16 mouse cellular contexts compared by ENCODE assay signal in the genomic region with DNA sequence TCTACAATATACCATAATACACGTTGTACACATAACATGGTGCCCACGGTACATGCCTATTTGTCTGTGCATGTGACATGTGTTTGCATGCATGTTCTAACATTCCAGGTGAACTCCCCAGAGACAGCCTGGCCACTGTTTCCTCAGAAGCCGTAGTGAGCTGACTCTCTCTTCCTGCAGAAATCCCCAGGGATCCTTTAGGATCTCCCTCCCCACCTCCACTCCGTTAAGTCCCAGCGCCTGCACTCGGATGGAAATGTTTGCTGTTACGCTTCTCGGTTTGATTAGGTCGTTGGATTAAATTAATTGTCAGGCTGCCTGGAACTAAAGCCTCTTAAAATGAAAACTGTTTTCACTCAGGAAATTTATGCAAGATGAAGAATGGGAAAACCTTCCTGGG. TPM values are rescaled to one million over a fixed set of nuclear protein-coding genes. Genes with fewer than 3 reads are reported as not detected.
A peak's percentile ranks its signal among the peaks of the same experiment; 100 is the strongest.
DNase-seq lines count a peak whose midpoint lies in the region; ATAC-seq lines count a peak whose summit lies in the region.
"Had no signal": no experiment of that assay in that cellular context is flagged by ENCODE, and none has a peak within 500 bp of the region (broad histone marks: within the 10 kb centered on the region; RNA-seq: fewer than 3 reads in every experiment).

No protein-coding gene starts in this region.

- H3K9me3 ChIP-seq in kidney, embryonic 15.5 days (replicated peaks): no peaks in the 10 kb centered on the region
- no peaks in the 10 kb centered on the region for H3K9me3 ChIP-seq in forebrain, embryonic 14.5 days (replicated peaks; ENCODE audit: control insufficient read depth, low read length)
- no peaks in the 10 kb centered on the region for H3K9me3 ChIP-seq in hindbrain, embryonic 16.5 days (ENCODE audit: control insufficient read depth, low read length)
- H3K9me3 ChIP-seq in neural tube, embryonic 12.5 days: no peaks in the 10 kb centered on the region

- 38% methylated on average over 9 of the region's 9 CpGs for WGBS in kidney, embryonic 15.5 days
- 33% methylated on average over 9 of the region's 9 CpGs for WGBS in forebrain, embryonic 14.5 days
- 31% methylated on average over 9 of the region's 9 CpGs for WGBS in hindbrain, embryonic 16.5 days
- WGBS in neural tube, embryonic 12.5 days: 45% methylated on average over 9 of the region's 9 CpGs

- no peak overlapping the region for H3K4me2 ChIP-seq in kidney, embryonic 15.5 days
- no peak overlapping the region for H3K4me2 ChIP-seq in forebrain, embryonic 14.5 days (ENCODE audit: low read length)
- H3K4me2 ChIP-seq in hindbrain, embryonic 16.5 days (ENCODE audit: low read length): no peak overlapping the region
- H3K4me2 ChIP-seq in neural tube, embryonic 12.5 days (replicated peaks): no peak overlapping the region
- H3K4me2 ChIP-seq: heart, embryonic 12.5 days had no signal

- H3K27ac ChIP-seq in kidney, embryonic 15.5 days: peak overlapping the region; percentile 7; the same call in 1 of the 2 replicates
- peak overlapping the region; percentile 39; the same call in 1 of the 2 replicates for H3K27ac ChIP-seq in forebrain, embryonic 14.5 days (ENCODE audit: low read depth, low read length)
- peak overlapping the region; percentile 68 for H3K27ac ChIP-seq in hindbrain, embryonic 16.5 days (ENCODE audit: low read depth, low read length)
- peak overlapping the region; percentile 54; the same call in 1 of the 2 replicates for H3K27ac ChIP-seq in neural tube, embryonic 12.5 days
- H3K27ac ChIP-seq: layer of hippocampus, adult 2 months had no signal

- ATAC-seq in kidney, embryonic 15.5 days (replicated peaks; ENCODE audit: low FRiP score): no peak
- no peak for ATAC-seq in forebrain, embryonic 14.5 days
- no peak for ATAC-seq in hindbrain, embryonic 16.5 days
- ATAC-seq in neural tube, embryonic 12.5 days (ENCODE audit: low FRiP score, low read depth): no peak

- H3K36me3 ChIP-seq in kidney, embryonic 15.5 days: no peaks in the 10 kb centered on the region
- no peaks in the 10 kb centered on the region for H3K36me3 ChIP-seq in forebrain, embryonic 14.5 days (ENCODE audit: control insufficient read depth, insufficient read depth, low read length)
- no peaks in the 10 kb centered on the region for H3K36me3 ChIP-seq in hindbrain, embryonic 16.5 days (ENCODE audit: control insufficient read depth, insufficient read depth, low read length)
- no peaks in the 10 kb centered on the region for H3K36me3 ChIP-seq in neural tube, embryonic 12.5 days
- H3K36me3 ChIP-seq: G1E; heart, embryonic 12.5 days had no signal

- no peak for DNase-seq in kidney, adult 18-20 months
- DNase-seq in forebrain, embryonic 14.5 days (ENCODE audit: low spot score): no peak
- DNase-seq in left cerebral cortex, postnatal 14 days (ENCODE audit: low spot score in 2 of 2): no peak
- no peak for DNase-seq in adrenal gland, postnatal 14 days
- DNase-seq: adrenal gland, postnatal 25 days; cerebellum, adult 9-10 months; gastrocnemius, postnatal 36 days; heart, postnatal 36 days; kidney, adult 2 months; lung, adult 2 months had no signal

- H3K27me3 ChIP-seq in kidney, embryonic 15.5 days: no peaks in the 10 kb centered on the region
- H3K27me3 ChIP-seq in forebrain, embryonic 14.5 days (replicated peaks; ENCODE audit: control insufficient read depth, insufficient read depth, low read length): no peaks in the 10 kb centered on the region
- no peaks in the 10 kb centered on the region for H3K27me3 ChIP-seq in hindbrain, embryonic 16.5 days (replicated peaks; ENCODE audit: control insufficient read depth, insufficient read depth, low read length)
- no peaks in the 10 kb centered on the region for H3K27me3 ChIP-seq in neural tube, embryonic 12.5 days (replicated peaks)
- H3K27me3 ChIP-seq: heart, embryonic 12.5 days had no signal

- peaks cover 57% of the 10 kb centered on the region for H3K4me1 ChIP-seq in kidney, embryonic 15.5 days
- peaks cover 17% of the 10 kb centered on the region for H3K4me1 ChIP-seq in forebrain, embryonic 14.5 days (ENCODE audit: control insufficient read depth, insufficient read depth, low read length)
- peaks cover 23% of the 10 kb centered on the region for H3K4me1 ChIP-seq in hindbrain, embryonic 16.5 days (ENCODE audit: control insufficient read depth, insufficient read depth, low read depth, low read length)
- peaks cover 48% of the 10 kb centered on the region for H3K4me1 ChIP-seq in neural tube, embryonic 12.5 days

- H3K4me3 ChIP-seq in kidney, embryonic 15.5 days (replicated peaks): no peak overlapping the region
- no peak overlapping the region for H3K4me3 ChIP-seq in forebrain, embryonic 14.5 days (ENCODE audit: low read depth, low read length)
- no peak overlapping the region for H3K4me3 ChIP-seq in hindbrain, embryonic 16.5 days (ENCODE audit: low read length)
- H3K4me3 ChIP-seq in neural tube, embryonic 12.5 days: no peak overlapping the region
- H3K4me3 ChIP-seq: heart, embryonic 12.5 days; layer of hippocampus, adult 2 months had no signal

- H3K9ac ChIP-seq in kidney, embryonic 15.5 days: no peak overlapping the region
- H3K9ac ChIP-seq in forebrain, embryonic 14.5 days (ENCODE audit: low read length): no peak overlapping the region
- 0 out of 2 replicates have a peak overlapping the region, but pooled peaks have one; percentile 2 for H3K9ac ChIP-seq in hindbrain, embryonic 16.5 days (ENCODE audit: low read depth, low read length)
- H3K9ac ChIP-seq in neural tube, embryonic 12.5 days: no peak overlapping the region
- H3K9ac ChIP-seq: heart, embryonic 12.5 days had no signal

- intact Hi-C loops in left cerebral cortex, postnatal 14 days (cut with DNase I): no loop called here

RNA-seq across cellular contexts. Expression of gene Galnt2, which starts 31.9 kb away (rescaled TPM):
- polyA plus RNA-seq in kidney, embryonic 15.5 days (2015; fragmentation: Nextera tagmentation; extraction: Ambion mirVana): 47.6 and 49.0 TPM in 2 replicates
- polyA plus RNA-seq in forebrain, embryonic 14.5 days (2014; fragmentation: Nextera tagmentation; extraction: Ambion mirVana): 44.3 and 49.9 TPM in 2 replicates
- 33.8 and 40.2 TPM in 2 replicates for polyA plus RNA-seq in hindbrain, embryonic 16.5 days (2015; fragmentation: Nextera tagmentation; extraction: Ambion mirVana)
- 91.1 and 93.8 TPM in 2 replicates for polyA plus RNA-seq in neural tube, embryonic 12.5 days (2016; fragmentation: Nextera tagmentation; extraction: Ambion mirVana)
- 10 to 100 TPM; 67.2 to 70.3 TPM for total RNA-seq in left cerebral cortex, postnatal 14 days (2021)
- total RNA-seq in adrenal gland, postnatal 14 days (2021): 45.4 and 57.5 TPM in 2 replicates
- total RNA-seq: G1E had no signal
- polyA plus RNA-seq: G1E had no signal

Comparison
In these comparisons a context has a peak if more than half of its experiments do, and no peak if none do; other contexts are left out.
1. H3K27ac ChIP-seq: peak in every context shown above with its lines; median percentile 68 in hindbrain, embryonic 16.5 days; 54 in neural tube, embryonic 12.5 days; 39 in forebrain, embryonic 14.5 days; 7 in kidney, embryonic 15.5 days.